Mouse (Mus musculus) ES-E14 (cell line): Measurements from ENCODE around the gene Erp27.

Experiments used
- CHD2 ChIP-seq: IDR thresholded peaks from 2 replicates; pipeline ENCODE4 v1.6.1; 2014; ENCODE audit warnings: mild to moderate bottlenecking, low read depth, low read length, inconsistent platforms
- MAFK ChIP-seq: IDR thresholded peaks from 2 replicates; pipeline ENCODE4 v1.6.1; 2014; ENCODE audit warnings: mild to moderate bottlenecking, low read depth, low read length, inconsistent platforms; ENCODE audit not compliant: insufficient read depth
- ZC3H11A ChIP-seq: IDR thresholded peaks from 2 replicates; pipeline ENCODE4 v1.6.1; 2012; ENCODE audit warnings: low read depth, mild to moderate bottlenecking, inconsistent platforms, low read length, borderline replicate concordance
- ZNF384 ChIP-seq: IDR thresholded peaks from 2 replicates; pipeline ENCODE4 v1.6.1; 2012; ENCODE audit warnings: low read depth, low read length, inconsistent platforms

GRCm38 (mm10) chr6:136942280-136942679 lies 20.3 kb upstream of the Erp27 start:
- TF ChIP-seq CHD2 (no peak), ZNF384 (no peak), ZC3H11A (no peak), MAFK (no peak)
